Mouse (Mus musculus) heart, embryonic 16.5 days (tissue): ENCODE results near the gene Babam2. TPM values are rescaled to one million over a fixed set of nuclear protein-coding genes. Genes with fewer than 3 reads are reported as not detected.

Source experiments
- ATAC-seq: fragments of 200-750 bp; cut with Nextera tagmentation; replicated peaks from 2 replicates; pipeline ENCODE4 v1.8.0; 2017; ENCODE audit warnings: moderate number of reproducible peaks; ENCODE audit not compliant: insufficient read depth, low FRiP score; ENCODE audit errors: extremely low read depth
- H3K27ac ChIP-seq: fragments of 300-500 bp; sonication (generic); 2 replicates; pipeline ENCODE4 v1.5.1; 2014; ENCODE audit warnings: mild to moderate bottlenecking, low read length, control low read depth, moderate library complexity
- H3K27me3 ChIP-seq: fragments of 300-500 bp; sonication (generic); 2 replicates; pipeline ENCODE4 v1.6.1; 2014; ENCODE audit warnings: low read length, mixed read lengths; ENCODE audit not compliant: control insufficient read depth, insufficient read depth
- H3K36me3 ChIP-seq: fragments of 300-500 bp; sonication (generic); 2 replicates; pipeline ENCODE4 v1.6.1; 2014; ENCODE audit not compliant: control insufficient read depth, insufficient read depth
- H3K4me1 ChIP-seq: fragments of 300-500 bp; sonication (generic); 2 replicates; pipeline ENCODE4 v1.6.1; 2014; ENCODE audit warnings: low read length, mixed read lengths; ENCODE audit not compliant: control insufficient read depth, insufficient read depth
- H3K4me2 ChIP-seq: fragments of 300-500 bp; sonication (generic); 2 replicates; pipeline ENCODE4 v1.6.1; 2014; ENCODE audit warnings: low read depth, mild to moderate bottlenecking, control low read depth, low read length
- H3K4me3 ChIP-seq: fragments of 300-500 bp; sonication (generic); 2 replicates; pipeline ENCODE4 v1.5.1; 2014; ENCODE audit warnings: mild to moderate bottlenecking, control low read depth, low read length
- H3K9ac ChIP-seq: fragments of 300-500 bp; sonication (generic); 2 replicates; pipeline ENCODE4 v1.6.1; 2014; ENCODE audit warnings: low read length, control low read depth
- H3K9me3 ChIP-seq: fragments of 300-500 bp; sonication (generic); replicated peaks from 2 replicates; pipeline ENCODE4 v1.6.1; 2016; ENCODE audit warnings: low read length; ENCODE audit not compliant: control insufficient read depth
- WGBS: fragments of 180-500 bp; shearing (Covaris S2); extraction: QIAGEN DNeasy Blood & Tissue Kit; methylation state at CpG from one replicate; pipeline ENCODE4 v1.1.7; 2014; 5-methylcytosine and 5-hydroxymethylcytosine counted together
- polyA plus RNA-seq: library from polyadenylated mRNA; unstranded; fragments of >200 nt; fragmentation: Nextera tagmentation; extraction: Ambion mirVana; gene quantifications from 2 replicates; pipeline ENCODE4 v1.2.1, GENCODE M21; 2015

Gene Babam2
- polyA plus RNA-seq, 1 experiment from 2014 or later, result 39.9 TPM

DNA sequence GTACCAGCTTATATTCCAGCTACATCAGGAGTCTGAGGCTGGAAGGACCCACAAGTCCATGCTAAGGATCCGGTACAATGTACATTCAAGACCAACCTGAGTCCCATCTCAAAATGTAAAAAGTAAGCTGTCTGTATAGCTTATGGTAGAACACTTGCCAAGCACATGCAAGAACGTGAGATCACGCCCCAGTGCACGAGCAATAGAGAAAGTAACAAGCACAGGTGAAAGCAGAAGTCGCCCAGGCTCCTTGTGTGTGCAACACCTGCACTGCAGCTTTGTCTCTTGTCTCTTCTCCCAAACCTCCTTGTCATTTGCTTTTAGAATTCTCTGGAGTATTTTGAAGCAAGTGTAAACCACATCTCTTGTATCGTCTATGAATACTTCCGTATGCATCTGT, 317.3 kb downstream of the Babam2 start:
- 89% methylated on average over 7 of the region's 7 CpGs for WGBS
- H3K27ac ChIP-seq, result no peak overlapping the region
- no peak overlapping the region for H3K4me3 ChIP-seq

DNA sequence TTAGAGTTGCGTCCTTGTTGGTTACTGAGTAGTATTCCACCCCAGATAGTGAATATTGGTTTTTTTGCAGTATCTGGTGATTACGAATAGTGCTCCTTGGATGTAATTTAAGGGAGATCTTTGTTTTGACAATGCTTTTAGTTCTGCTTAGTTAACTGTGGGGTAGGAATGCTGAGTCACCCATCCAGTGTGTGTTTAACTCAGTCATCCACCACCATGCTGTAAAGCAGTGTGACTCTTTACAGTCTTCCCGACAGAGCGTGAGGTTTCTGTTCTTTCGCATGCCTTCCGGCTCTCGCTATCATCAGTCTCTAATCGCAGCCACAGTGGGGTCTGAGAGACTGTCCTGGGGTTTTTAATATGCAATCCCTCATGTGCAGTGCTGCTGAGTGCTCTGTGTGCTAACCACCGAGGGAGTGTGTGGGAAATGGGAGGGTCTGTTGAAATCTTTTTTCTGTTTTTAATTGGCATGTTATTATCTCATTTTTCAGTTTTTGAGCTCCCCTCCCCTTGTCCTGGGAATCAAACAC, 318.5 kb downstream of the Babam2 start:
- ATAC-seq, result no peak
- no peak overlapping the region for H3K4me2 ChIP-seq
- no peak overlapping the region for H3K4me3 ChIP-seq
- peaks cover 6% of the 10 kb centered on the region; the same call in 1 of the 2 replicates for H3K4me1 ChIP-seq
- no peaks in the 10 kb centered on the region for H3K27me3 ChIP-seq
- no peak overlapping the region for H3K9ac ChIP-seq
- WGBS, result 52% methylated on average over 9 of the region's 9 CpGs
- H3K27ac ChIP-seq, result no peak overlapping the region
- H3K9me3 ChIP-seq, result no peaks in the 10 kb centered on the region
- no peaks in the 10 kb centered on the region for H3K36me3 ChIP-seq

More for the DNA sequence above, 317.3 kb downstream of the Babam2 start:
- H3K9me3 ChIP-seq, result no peaks in the 10 kb centered on the region
- H3K9ac ChIP-seq, result no peak overlapping the region
- no peak for ATAC-seq
- no peaks in the 10 kb centered on the region for H3K27me3 ChIP-seq
- no peak overlapping the region for H3K4me2 ChIP-seq
- peaks cover 6% of the 10 kb centered on the region; the same call in 1 of the 2 replicates for H3K4me1 ChIP-seq
- H3K36me3 ChIP-seq, result no peaks in the 10 kb centered on the region

DNA sequence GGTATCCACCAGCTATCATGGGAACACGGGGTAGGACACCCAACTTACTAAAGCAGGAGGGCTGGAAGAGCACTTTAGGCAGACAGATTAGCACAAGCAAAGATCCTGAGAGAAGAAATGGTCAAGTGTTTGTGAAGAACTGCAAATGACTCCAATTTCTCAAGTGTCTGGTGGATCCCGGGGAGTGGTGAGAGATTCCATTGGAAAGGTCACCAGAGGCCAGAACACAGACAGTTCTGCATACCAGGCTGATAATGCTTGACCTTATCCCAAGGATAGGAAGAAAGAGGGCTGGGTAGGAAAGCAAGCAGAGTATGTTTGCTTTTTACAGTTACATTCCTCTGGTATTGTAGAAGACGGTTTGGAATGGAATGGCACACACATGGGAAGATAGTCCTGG, 320.2 kb downstream of the Babam2 start:
- Histone ChIP-seq H3K4me3 (no peak overlapping the region), H3K9me3 (no peaks in the 10 kb centered on the region), H3K4me1 (peaks cover 6% of the 10 kb centered on the region; the same call in 1 of the 2 replicates), H3K27me3 (no peaks in the 10 kb centered on the region), H3K4me2 (no peak overlapping the region), H3K9ac (no peak overlapping the region), H3K36me3 (no peaks in the 10 kb centered on the region), H3K27ac (no peak overlapping the region)
- 23% methylated on average over 3 of the region's 3 CpGs for WGBS
- no peak for ATAC-seq

DNA sequence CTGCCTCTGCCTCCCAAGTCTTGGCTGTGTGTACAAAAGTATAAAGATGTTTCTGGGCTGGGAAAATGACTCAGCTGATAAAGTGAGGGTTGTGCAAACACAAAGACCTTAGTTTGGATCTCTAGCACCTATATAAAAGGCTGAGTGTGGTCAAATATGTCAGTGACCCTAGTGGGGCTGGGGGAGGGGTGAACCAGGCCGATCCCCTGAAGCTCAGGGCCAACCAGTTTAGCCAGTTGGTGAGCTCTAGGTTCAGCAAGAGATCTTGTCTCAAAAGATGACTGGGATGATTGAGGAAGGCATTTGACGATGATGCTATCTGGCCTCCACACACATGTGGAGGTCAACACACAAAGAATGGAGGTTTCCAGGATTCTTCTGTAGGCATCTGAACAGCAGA, 320.8 kb downstream of the Babam2 start:
- Histone ChIP-seq H3K4me2 (no peak overlapping the region), H3K9ac (no peak overlapping the region), H3K27me3 (no peaks in the 10 kb centered on the region), H3K9me3 (no peaks in the 10 kb centered on the region), H3K4me1 (peaks cover 6% of the 10 kb centered on the region; the same call in 1 of the 2 replicates), H3K36me3 (no peaks in the 10 kb centered on the region), H3K4me3 (no peak overlapping the region), H3K27ac (no peak overlapping the region)
- no peak for ATAC-seq
- WGBS, result 86% methylated on average over 2 of the region's 2 CpGs

DNA sequence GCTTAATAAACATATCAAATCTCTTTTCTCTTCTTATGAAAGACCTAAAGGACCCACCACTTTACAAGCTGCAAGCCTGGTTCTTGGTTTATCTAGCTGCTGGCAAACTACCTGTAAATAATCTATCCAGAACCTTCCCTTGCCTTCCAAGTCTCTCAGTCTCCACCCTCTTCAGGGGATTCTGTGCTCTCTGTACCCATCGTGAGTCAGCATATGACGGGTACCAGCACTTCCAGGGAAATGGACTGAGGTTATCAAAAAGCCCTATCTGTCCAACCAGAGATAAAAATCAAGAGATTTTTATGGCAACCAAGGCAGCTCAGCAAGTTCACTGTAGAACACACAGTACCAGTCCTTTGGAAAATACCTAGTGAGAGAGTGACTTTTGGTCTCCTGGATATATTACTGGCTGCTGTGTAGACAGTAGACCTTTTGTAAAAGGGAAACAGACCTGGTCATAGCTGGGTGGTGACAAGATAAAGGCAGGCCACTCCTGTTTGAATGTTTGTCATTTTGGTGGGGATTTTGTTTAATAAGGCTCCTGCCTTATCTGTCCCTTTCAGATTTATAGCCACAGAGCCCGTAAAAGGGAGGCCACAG, 332.4 kb downstream of the Babam2 start:
- Histone ChIP-seq H3K4me2 (no peak overlapping the region), H3K4me3 (no peak overlapping the region), H3K9me3 (no peaks in the 10 kb centered on the region), H3K36me3 (no peaks in the 10 kb centered on the region), H3K27me3 (no peaks in the 10 kb centered on the region), H3K27ac (no peak overlapping the region), H3K9ac (no peak overlapping the region), H3K4me1 (0 out of 2 replicates have a peak, but pooled peaks cover 3% of the 10 kb centered on the region)
- WGBS, result 78% methylated on average over 3 of the region's 3 CpGs
- ATAC-seq, result no peak

DNA sequence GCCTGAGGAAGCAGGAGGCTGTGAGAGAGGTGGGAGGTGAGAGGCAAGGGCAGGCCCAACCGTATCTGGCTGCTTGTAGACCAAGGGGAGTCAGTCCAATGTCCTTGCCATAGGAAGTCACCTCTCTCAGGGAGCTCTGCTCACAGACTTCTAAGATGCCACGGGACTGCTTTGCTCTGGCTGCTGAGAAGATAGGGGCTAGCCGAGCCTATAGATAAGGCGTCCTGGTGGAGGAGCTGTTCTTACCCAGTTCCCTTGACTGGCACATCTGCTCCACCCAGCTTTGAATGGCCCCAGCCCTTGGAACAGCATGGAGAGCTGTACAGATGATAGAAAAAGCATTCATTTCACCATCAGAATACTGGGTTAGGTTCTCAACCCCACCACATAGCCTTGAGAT, 335.7 kb downstream of the Babam2 start:
- no peak overlapping the region for H3K4me3 ChIP-seq
- no peak for ATAC-seq
- H3K4me2 ChIP-seq, result no peak overlapping the region
- H3K27me3 ChIP-seq, result no peaks in the 10 kb centered on the region
- no peak overlapping the region for H3K9ac ChIP-seq
- 0 out of 2 replicates have a peak, but pooled peaks cover 3% of the 10 kb centered on the region for H3K4me1 ChIP-seq
- H3K27ac ChIP-seq, result no peak overlapping the region
- H3K9me3 ChIP-seq, result no peaks in the 10 kb centered on the region
- H3K36me3 ChIP-seq, result no peaks in the 10 kb centered on the region
- WGBS, result 26% methylated on average over 4 of the region's 4 CpGs

DNA sequence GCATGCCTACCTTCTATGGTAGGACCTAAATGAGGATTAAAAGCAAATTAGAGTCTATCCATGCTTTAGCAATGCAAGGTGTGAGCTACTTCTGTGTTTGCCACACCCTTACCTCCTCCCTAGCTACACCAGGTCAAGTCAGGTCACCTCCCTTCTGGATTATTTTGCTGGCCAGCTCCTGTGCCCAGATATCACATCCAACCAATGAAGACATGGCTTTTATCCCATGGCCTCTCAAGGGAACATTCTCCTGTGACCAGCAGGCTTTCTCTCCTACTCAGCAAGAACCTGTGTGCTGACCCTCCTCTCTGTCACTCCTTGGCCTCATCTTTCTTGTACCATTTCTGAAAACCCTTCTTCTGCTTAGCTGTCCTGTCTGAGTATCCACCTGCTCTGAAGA, 336.1 kb downstream of the Babam2 start:
- H3K9ac ChIP-seq, result no peak overlapping the region
- no peaks in the 10 kb centered on the region for H3K9me3 ChIP-seq
- 0 out of 2 replicates have a peak, but pooled peaks cover 3% of the 10 kb centered on the region for H3K4me1 ChIP-seq
- no peaks in the 10 kb centered on the region for H3K27me3 ChIP-seq
- no peak overlapping the region for H3K4me2 ChIP-seq
- H3K36me3 ChIP-seq, result no peaks in the 10 kb centered on the region
- H3K4me3 ChIP-seq, result no peak overlapping the region
- no peak for ATAC-seq
- H3K27ac ChIP-seq, result no peak overlapping the region

DNA sequence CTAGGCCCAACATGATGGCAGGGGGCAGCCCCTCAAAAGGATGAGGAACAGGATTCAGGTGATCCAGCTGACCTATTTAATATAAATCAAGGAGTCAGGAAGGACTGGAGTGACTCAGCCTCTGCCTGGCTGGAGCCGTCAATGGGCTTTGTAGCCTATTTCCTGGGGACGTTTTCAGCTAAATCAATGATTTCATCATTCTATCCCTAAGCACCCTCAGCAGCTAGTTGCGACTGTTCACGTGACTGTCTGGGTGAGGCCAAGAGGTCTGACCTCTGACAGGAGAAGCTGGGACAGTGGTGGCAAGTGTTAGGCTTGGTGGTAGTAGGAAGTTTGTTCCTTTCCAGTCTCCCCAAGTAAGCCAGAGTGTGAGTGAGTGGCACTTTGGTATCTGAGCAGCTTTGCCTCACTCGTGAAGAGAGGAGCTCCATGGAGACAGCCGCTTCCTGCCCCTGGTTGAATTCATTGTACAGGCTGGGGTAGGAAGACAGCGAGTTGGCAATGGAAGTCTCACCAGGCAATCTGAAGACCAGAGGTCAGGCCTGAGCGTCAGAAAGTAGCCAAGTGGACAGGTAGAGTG, 337.1 kb downstream of the Babam2 start:
- Histone ChIP-seq H3K27ac (no peak overlapping the region), H3K4me2 (no peak overlapping the region), H3K9ac (no peak overlapping the region), H3K4me1 (0 out of 2 replicates have a peak, but pooled peaks cover 3% of the 10 kb centered on the region), H3K27me3 (no peaks in the 10 kb centered on the region), H3K4me3 (no peak overlapping the region), H3K36me3 (no peaks in the 10 kb centered on the region), H3K9me3 (no peaks in the 10 kb centered on the region)
- no peak for ATAC-seq
- 78% methylated on average over 8 of the region's 8 CpGs for WGBS

DNA sequence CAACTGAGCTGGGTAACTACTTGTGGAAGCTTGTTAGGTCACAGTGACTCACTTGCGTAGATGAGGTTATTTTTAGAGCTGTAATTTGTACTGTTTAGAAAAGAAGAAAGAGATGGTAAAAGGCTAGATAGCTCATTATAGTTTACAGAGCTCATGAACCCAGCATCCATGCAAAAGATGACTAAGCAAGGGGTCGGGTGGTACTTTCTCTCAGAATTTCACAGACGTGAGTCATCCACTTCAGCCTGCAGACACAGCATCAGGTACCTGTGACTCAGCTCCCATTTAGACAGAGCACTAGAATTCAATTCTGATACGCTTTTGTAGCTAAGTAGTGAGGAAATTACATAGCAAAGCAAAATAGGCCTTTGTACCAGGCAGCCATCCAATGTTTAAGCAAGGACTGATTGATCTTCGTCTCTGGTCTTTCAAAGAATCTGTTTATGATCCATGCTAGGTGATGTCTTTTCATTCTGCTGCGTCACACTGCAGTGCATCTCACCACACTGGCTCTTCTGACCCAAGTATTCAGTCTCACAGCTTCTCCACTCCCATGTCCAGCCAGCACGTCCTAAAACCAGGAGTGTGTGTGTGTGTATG, 338.3 kb downstream of the Babam2 start:
- 56% methylated on average over 7 of the region's 7 CpGs for WGBS
- no peak for ATAC-seq

More for the DNA sequence above, 338.3 kb downstream of the Babam2 start:
- no peak overlapping the region for H3K4me2 ChIP-seq
- H3K36me3 ChIP-seq, result no peaks in the 10 kb centered on the region
- 0 out of 2 replicates have a peak, but pooled peaks cover 3% of the 10 kb centered on the region for H3K4me1 ChIP-seq
- H3K27ac ChIP-seq, result no peak overlapping the region
- H3K4me3 ChIP-seq, result no peak overlapping the region
- H3K9me3 ChIP-seq, result no peaks in the 10 kb centered on the region
- no peak overlapping the region for H3K9ac ChIP-seq
- no peaks in the 10 kb centered on the region for H3K27me3 ChIP-seq
